Mouse (Mus musculus) CH12.LX (cell line): ENCODE measurements around the gene Fads3. TPM values are rescaled to one million over a fixed set of nuclear protein-coding genes. Genes with fewer than 3 reads are reported as not detected.
A peak's percentile ranks its signal among the peaks of the same experiment; 100 is the strongest.

ENCODE experiments used
- DNase-seq: peaks from one replicate; pipeline ENCODE4 v3.0.0-alpha.2; 2013; ENCODE audit errors: extremely low read depth
- H3K27ac ChIP-seq: 2 replicates; pipeline ENCODE4 v1.5.1; 2012; ENCODE audit warnings: low read depth, mild to moderate bottlenecking, control low read depth, moderate library complexity; ENCODE audit not compliant: insufficient read depth
- H3K27me3 ChIP-seq: replicated peaks from 2 replicates; pipeline ENCODE3; 2012; ENCODE audit warnings: inconsistent platforms
- H3K36me3 ChIP-seq, 2 experiments: replicated peaks in 1 of 2; 2 replicates each; pipeline versions ENCODE3 to v1.6.1; 2012; ENCODE audit warnings: inconsistent platforms in 1 of 2, low read length in 1 of 2, mild to moderate bottlenecking in 1 of 2, mixed read lengths in 1 of 2, moderate library complexity in 1 of 2; ENCODE audit not compliant: control insufficient read depth in 1 of 2, insufficient read depth in 1 of 2
- H3K4me1 ChIP-seq, 2 experiments: 2 replicates each; pipeline ENCODE4 v1.6.1; 2012; ENCODE audit warnings: inconsistent platforms in 1 of 2, moderate library complexity in 1 of 2; ENCODE audit not compliant: insufficient read depth in 2 of 2, control insufficient read depth in 1 of 2
- H3K4me2 ChIP-seq: 2 replicates; pipeline ENCODE4 v1.6.1; 2012; ENCODE audit warnings: low read depth, mild to moderate bottlenecking, control low read depth; ENCODE audit not compliant: poor library complexity, insufficient read depth, severe bottlenecking
- H3K4me3 ChIP-seq, 3 experiments: fragments of 150-350 bp in 1 of 3; sonication (generic) in 1 of 3; replicated peaks in 1 of 3; 2 replicates each; pipeline versions ENCODE3 to v1.5.1; 2011 to 2012; ENCODE audit warnings: low read depth in 2 of 3, low read length in 2 of 3, mild to moderate bottlenecking in 2 of 3, moderate library complexity in 2 of 3, control low read depth in 1 of 3, improper control_type of control experiment in 1 of 3, inconsistent platforms in 1 of 3, mixed read lengths in 1 of 3; ENCODE audit not compliant: poor library complexity in 1 of 3
- H3K79me2 ChIP-seq: replicated peaks from 2 replicates; pipeline ENCODE4 v1.6.1; 2012; ENCODE audit warnings: mild to moderate bottlenecking, moderate library complexity; ENCODE audit not compliant: control insufficient read depth, poor library complexity, insufficient read depth, severe bottlenecking; ENCODE audit errors: extremely low read depth
- H3K9ac ChIP-seq: 2 replicates; pipeline ENCODE4 v1.6.1; 2012; ENCODE audit warnings: low read depth, mild to moderate bottlenecking, control low read depth, moderate library complexity; ENCODE audit not compliant: insufficient read depth
- H3K9me3 ChIP-seq: replicated peaks from 2 replicates; pipeline ENCODE3; 2012; ENCODE audit warnings: low read length, inconsistent platforms, mixed read lengths
- BHLHE40 ChIP-seq: IDR thresholded peaks from 2 replicates; pipeline ENCODE4 v1.6.1; 2011; ENCODE audit warnings: mild to moderate bottlenecking, low read depth, low read length, improper control_type of control experiment
- CHD2 ChIP-seq: IDR thresholded peaks from 2 replicates; pipeline ENCODE4 v1.6.1; 2011; ENCODE audit warnings: low read length, improper control_type of control experiment
- ETS1 ChIP-seq: conservative IDR thresholded peaks from 2 replicates; pipeline ENCODE4 v1.6.1; 2012; ENCODE audit warnings: low read depth, mild to moderate bottlenecking, inconsistent platforms, low read length, improper control_type of control experiment, moderate library complexity
- GABPA ChIP-seq: IDR thresholded peaks from 2 replicates; pipeline ENCODE4 v1.6.1; 2012; ENCODE audit warnings: low read depth, low read length, improper control_type of control experiment, inconsistent platforms; ENCODE audit not compliant: insufficient replicate concordance
- HCFC1 ChIP-seq: IDR thresholded peaks from 2 replicates; pipeline ENCODE4 v1.6.1; 2012; ENCODE audit warnings: low read depth, mild to moderate bottlenecking, inconsistent platforms, low read length, improper control_type of control experiment
- JUN ChIP-seq: IDR thresholded peaks from 2 replicates; pipeline ENCODE4 v1.6.1; 2011; ENCODE audit warnings: low read depth, mild to moderate bottlenecking, low read length, improper control_type of control experiment, moderate library complexity; ENCODE audit not compliant: insufficient read depth
- JUND ChIP-seq: conservative IDR thresholded peaks from 2 replicates; pipeline ENCODE4 v1.6.1; 2011; ENCODE audit warnings: low read depth, low read length, improper control_type of control experiment
- MAX ChIP-seq: IDR thresholded peaks from 2 replicates; pipeline ENCODE4 v1.6.1; 2011; ENCODE audit warnings: low read length, improper control_type of control experiment
- MEF2A ChIP-seq: IDR thresholded peaks from 2 replicates; pipeline ENCODE4 v1.6.1; 2014; ENCODE audit warnings: low read depth, mild to moderate bottlenecking, inconsistent platforms, low read length, improper control_type of control experiment, borderline replicate concordance
- MXI1 ChIP-seq: IDR thresholded peaks from 2 replicates; pipeline ENCODE4 v1.6.1; 2011; ENCODE audit warnings: mild to moderate bottlenecking, low read depth, low read length, improper control_type of control experiment
- MYC ChIP-seq: IDR thresholded peaks from 2 replicates; pipeline ENCODE4 v1.6.1; 2011; ENCODE audit warnings: low read depth, mild to moderate bottlenecking, improper control_type of control experiment, low read length
- PAX5 ChIP-seq: IDR thresholded peaks from 2 replicates; pipeline ENCODE4 v1.6.1; 2012; ENCODE audit warnings: low read length, inconsistent platforms, mixed read lengths
- SIN3A ChIP-seq: IDR thresholded peaks from 2 replicates; pipeline ENCODE4 v1.6.1; 2012; ENCODE audit warnings: low read length, improper control_type of control experiment, inconsistent platforms
- SMC3 ChIP-seq: IDR thresholded peaks from 2 replicates; pipeline ENCODE4 v1.6.1; 2011; ENCODE audit warnings: low read depth, low read length, improper control_type of control experiment
- UBTF ChIP-seq: IDR thresholded peaks from 2 replicates; pipeline ENCODE4 v1.6.1; 2012; ENCODE audit warnings: low read depth, mild to moderate bottlenecking, inconsistent platforms, low read length, improper control_type of control experiment, moderate library complexity
- USF1 ChIP-seq: IDR thresholded peaks from 2 replicates; pipeline ENCODE4 v1.6.1; 2014; ENCODE audit warnings: low read depth, mild to moderate bottlenecking, inconsistent platforms, low read length, improper control_type of control experiment
- USF2 ChIP-seq: conservative IDR thresholded peaks from 2 replicates; pipeline ENCODE4 v1.6.1; 2011; ENCODE audit warnings: low read depth, low read length, improper control_type of control experiment
- ZKSCAN1 ChIP-seq: IDR thresholded peaks from 2 replicates; pipeline ENCODE4 v1.6.1; 2012; ENCODE audit warnings: low read depth, inconsistent platforms, low read length, improper control_type of control experiment, borderline replicate concordance
- ZNF384 ChIP-seq: IDR thresholded peaks from 2 replicates; pipeline ENCODE4 v1.6.1; 2012; ENCODE audit warnings: low read depth, low read length, improper control_type of control experiment, inconsistent platforms
- dilution Hi-C: fragments of 300-500 bp; cut with MboI; formaldehyde crosslinking; loops from 2 replicates; pipeline ENCODE4 v1.14.3; 2020; ENCODE audit warnings: low sequenced_read_pairs; ENCODE audit not compliant: extremely low pct_unique_long_range_greater_than_20kb, extremely low pct_ligation_motif_present
- in situ Hi-C: fragments of 300-500 bp; cut with MboI; formaldehyde crosslinking; loops from 3 replicates; pipeline ENCODE4 v1.14.3; 2019; ENCODE audit warnings: low sequenced_read_pairs, low pct_ligation_motif_present, low pct_unique_long_range_greater_than_20kb, mixed read lengths
- polyA plus RNA-seq: library from polyadenylated mRNA; unstranded; fragments of >175 nt; gene quantifications from 2 replicates; pipeline ENCODE4 v1.2.1, GENCODE M21; 2012; ENCODE audit warnings: low read depth; ENCODE audit not compliant: insufficient read length
- total RNA-seq, 2 experiments: library from RNA; depleted of rRNA; stranded (reverse); fragments of 300-350 nt in 1 of 2; fragments of >200 nt in 1 of 2; gene quantifications; 2 replicates each; pipeline ENCODE4 v1.2.3; 2012 to 2014

Fads3 gene
- total and polyA plus RNA-seq, 3 experiments, result 0.29 to 1.1 TPM; not detected in 1

- Histone ChIP-seq H3K79me2 (no peaks in the 10 kb centered on the region), H3K9ac (no peak overlapping the region), H3K4me1 (peaks cover 6 to 18% of the 10 kb centered on the region in 2 experiments), H3K27me3 (peaks cover 43% of the 10 kb centered on the region), H3K36me3 (no peaks in the 10 kb centered on the region), H3K4me2 (peak overlapping the region; percentile 68), H3K4me3 (peak overlapping the region in 1 of 3 experiments; percentile 40), H3K9me3 (no peaks in the 10 kb centered on the region), H3K27ac (no peak overlapping the region)
- TF ChIP-seq MYC (no peak), PAX5 (no peak), JUND (no peak), UBTF (no peak), BHLHE40 (peak; percentile 90), HCFC1 (no peak), ETS1 (no peak), USF2 (peak; percentile 88), CHD2 (no peak), MAX (peak; percentile 95), GABPA (no peak), SIN3A (no peak), MXI1 (peak; percentile 56; the same call in 1 of the 2 replicates), USF1 (peak; percentile 92)
- dilution Hi-C loops, result no loop called here
- DNase-seq, result peak; percentile 26
- in situ Hi-C loops, result no loop called here
These were observed 23.5 kb upstream of the Fads3 start for GRCm38 (mm10) chr19:10017637-10018526.

GRCm38 (mm10) chr19:10018527-10018818, 22.9 kb upstream of the Fads3 start:
- Histone ChIP-seq H3K4me2 (peak overlapping the region; percentile 68), H3K79me2 (no peaks in the 10 kb centered on the region), H3K4me3 (peak overlapping the region in 1 of 3 experiments; percentile 40), H3K27ac (no peak overlapping the region), H3K9me3 (no peaks in the 10 kb centered on the region), H3K27me3 (peaks cover 43% of the 10 kb centered on the region), H3K36me3 (no peaks in the 10 kb centered on the region), H3K9ac (no peak overlapping the region), H3K4me1 (peaks cover 6 to 18% of the 10 kb centered on the region in 2 experiments)
- dilution Hi-C loops, result no loop called here
- no peak for DNase-seq
- TF ChIP-seq HCFC1 (no peak), UBTF (no peak), USF2 (no peak), JUN (no peak), ZKSCAN1 (no peak), SMC3 (no peak), MEF2A (no peak), CHD2 (no peak), USF1 (no peak), MYC (no peak), ZNF384 (no peak)
- in situ Hi-C loops, result no loop called here
